Mouse (Mus musculus) ES-E14 (cell line): ENCODE results near the gene Man1a2.

Source experiments
- HCFC1 ChIP-seq: IDR thresholded peaks from 2 replicates; pipeline ENCODE4 v1.6.1; 2012; ENCODE audit warnings: low read length, inconsistent platforms, borderline replicate concordance; ENCODE audit not compliant: insufficient read depth
- ZC3H11A ChIP-seq: IDR thresholded peaks from 2 replicates; pipeline ENCODE4 v1.6.1; 2012; ENCODE audit warnings: low read depth, mild to moderate bottlenecking, inconsistent platforms, low read length, borderline replicate concordance
- ZNF384 ChIP-seq: IDR thresholded peaks from 2 replicates; pipeline ENCODE4 v1.6.1; 2012; ENCODE audit warnings: low read depth, low read length, inconsistent platforms

GRCm38 (mm10) chr3:100515093-100515753, 170.1 kb downstream of the Man1a2 start:
- TF ChIP-seq ZNF384: no peak
- no peak for TF ChIP-seq HCFC1
- TF ChIP-seq ZC3H11A: no peak
